Comparison of ENCODE assay signal across 11 mouse cellular contexts in genomic region chr4:87026311-87027151, GRCm38 (mm10).
DNase-seq lines count a peak whose midpoint lies in the region; ATAC-seq and TF ChIP-seq lines count a peak whose summit lies in the region.
"Had no signal": no experiment of that assay in that cellular context is flagged by ENCODE, and none has a peak within 500 bp of the region (broad histone marks: within the 10 kb centered on the region; RNA-seq: fewer than 3 reads in every experiment).

No protein-coding gene starts in this region.

- H3K9ac ChIP-seq in embryonic facial prominence, embryonic 15.5 days = no peak overlapping the region
- H3K9ac ChIP-seq in midbrain, embryonic 16.5 days (ENCODE audit: low read depth, low read length) = no peak overlapping the region
- no peak overlapping the region for H3K9ac ChIP-seq in liver, postnatal 0 days (replicated peaks)
- H3K9ac ChIP-seq: limb, embryonic 12.5 days had no signal

- 0 out of 2 replicates have a peak, but pooled peaks have one; percentile 43 for ATAC-seq in embryonic facial prominence, embryonic 15.5 days (ENCODE audit: insufficient number of reproducible peaks, low FRiP score, low TSS enrichment, low read depth)
- ATAC-seq in midbrain, embryonic 16.5 days = 0 out of 2 replicates have a peak, but pooled peaks have one; percentile 39
- ATAC-seq in liver, postnatal 0 days = no peak
- ATAC-seq: intestine, postnatal 0 days had no signal

- no peaks in the 10 kb centered on the region for H3K9me3 ChIP-seq in embryonic facial prominence, embryonic 15.5 days (replicated peaks)
- no peaks in the 10 kb centered on the region; the same call in 1 of the 2 replicates for H3K9me3 ChIP-seq in midbrain, embryonic 16.5 days (replicated peaks; ENCODE audit: control insufficient read depth, low read length, poor library complexity, severe bottlenecking)
- no peaks in the 10 kb centered on the region for H3K9me3 ChIP-seq in liver, postnatal 0 days (ENCODE audit: low read length)
- H3K9me3 ChIP-seq: limb, embryonic 12.5 days had no signal

- H3K27me3 ChIP-seq in embryonic facial prominence, embryonic 15.5 days = no peaks in the 10 kb centered on the region
- H3K27me3 ChIP-seq in midbrain, embryonic 16.5 days (ENCODE audit: control insufficient read depth, insufficient read depth, low read depth, low read length) = no peaks in the 10 kb centered on the region
- no peaks in the 10 kb centered on the region for H3K27me3 ChIP-seq in liver, postnatal 0 days (ENCODE audit: insufficient read depth, low read length)
- H3K27me3 ChIP-seq: limb, embryonic 12.5 days had no signal

- H3K4me1 ChIP-seq in embryonic facial prominence, embryonic 15.5 days = no peaks in the 10 kb centered on the region
- H3K4me1 ChIP-seq in midbrain, embryonic 16.5 days (ENCODE audit: control insufficient read depth, insufficient read depth, low read length) = no peaks in the 10 kb centered on the region
- no peaks in the 10 kb centered on the region for H3K4me1 ChIP-seq in liver, postnatal 0 days (ENCODE audit: insufficient read depth)
- H3K4me1 ChIP-seq: limb, embryonic 12.5 days had no signal

- TF ChIP-seq EP300 in liver, postnatal 0 days (IDR thresholded peaks at IDR 0.05; ENCODE audit: low read depth) = no peak

- H3K36me3 ChIP-seq in embryonic facial prominence, embryonic 15.5 days = no peaks in the 10 kb centered on the region
- H3K36me3 ChIP-seq in midbrain, embryonic 16.5 days (ENCODE audit: control insufficient read depth, insufficient read depth, low read length) = no peaks in the 10 kb centered on the region
- no peaks in the 10 kb centered on the region for H3K36me3 ChIP-seq in liver, postnatal 0 days (replicated peaks; ENCODE audit: insufficient read depth, low read length)
- H3K36me3 ChIP-seq: limb, embryonic 12.5 days had no signal

- WGBS in embryonic facial prominence, embryonic 15.5 days = 69% methylated on average over 14 of the region's 14 CpGs
- WGBS in midbrain, embryonic 16.5 days = 54% methylated on average over 14 of the region's 14 CpGs
- 72% methylated on average over 14 of the region's 14 CpGs for WGBS in liver, postnatal 0 days (ENCODE audit: insufficient replicate concordance)

- H3K4me3 ChIP-seq in embryonic facial prominence, embryonic 15.5 days (replicated peaks) = no peak overlapping the region
- no peak overlapping the region for H3K4me3 ChIP-seq in midbrain, embryonic 16.5 days (ENCODE audit: low read depth, low read length)
- no peak overlapping the region for H3K4me3 ChIP-seq in liver, postnatal 0 days (ENCODE audit: low read depth, low read length)
- H3K4me3 ChIP-seq: limb, embryonic 12.5 days had no signal

- DNase-seq in adrenal gland, adult 2 months = peak; percentile 10
- DNase-seq in adrenal gland, adult 18-20 months (ENCODE audit: low spot score in 2 of 2) = no peak
- DNase-seq in left cerebral cortex, postnatal 4 days = peak; percentile 90
- DNase-seq in left cerebral cortex, adult 9 months (ENCODE audit: low spot score in 2 of 2) = no peak
- no peak for DNase-seq in thymus, postnatal 0 days (ENCODE audit: low spot score)
- no peak for DNase-seq in liver, postnatal 0 days
- DNase-seq: lung, postnatal 4 days had no signal

- no peak overlapping the region for H3K4me2 ChIP-seq in embryonic facial prominence, embryonic 15.5 days (replicated peaks)
- no peak overlapping the region for H3K4me2 ChIP-seq in midbrain, embryonic 16.5 days (ENCODE audit: low read length)
- no peak overlapping the region for H3K4me2 ChIP-seq in liver, postnatal 0 days (ENCODE audit: low read depth, low read length)
- H3K4me2 ChIP-seq: limb, embryonic 12.5 days had no signal

- TF ChIP-seq CTCF in liver, postnatal 0 days (IDR thresholded peaks at IDR 0.05; ENCODE audit: low read depth) = no peak

- intact Hi-C loops in left cerebral cortex, postnatal 4 days (cut with DNase I) = no loop called here

- no peak overlapping the region for H3K27ac ChIP-seq in embryonic facial prominence, embryonic 15.5 days (replicated peaks)
- H3K27ac ChIP-seq in midbrain, embryonic 16.5 days (ENCODE audit: low read length) = no peak overlapping the region
- H3K27ac ChIP-seq in liver, postnatal 0 days (ENCODE audit: low read depth) = no peak overlapping the region
- H3K27ac ChIP-seq: limb, embryonic 12.5 days had no signal

Comparison
In these comparisons a context has a peak if more than half of its experiments do, and no peak if none do; other contexts are left out.
1. DNase-seq: peak in adrenal gland, adult 2 months (single experiment) and left cerebral cortex, postnatal 4 days (single experiment); none in adrenal gland, adult 18-20 months (0 of 2), left cerebral cortex, adult 9 months (0 of 2), thymus, postnatal 0 days (single experiment) and liver, postnatal 0 days (single experiment).